In the genomic region with DNA sequence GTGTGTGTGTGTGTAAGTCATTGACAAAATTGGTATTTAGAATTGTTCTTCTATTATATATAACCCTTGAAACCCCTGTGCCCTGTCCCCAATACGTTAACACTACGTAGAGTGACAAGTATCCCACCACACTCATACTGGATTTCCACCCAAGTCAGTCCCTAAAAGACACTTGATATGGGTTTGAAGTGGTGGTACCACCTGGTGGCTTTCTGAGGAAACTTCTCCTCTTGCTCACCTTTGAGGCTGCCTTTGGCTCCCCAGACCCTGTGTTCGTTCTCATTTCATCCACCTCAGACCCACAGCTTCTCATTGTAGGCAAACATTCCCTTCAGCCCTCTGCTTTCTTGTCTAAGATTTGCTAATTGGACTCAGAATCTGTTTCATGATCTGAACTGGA, we compare ENCODE assay signal across 30 mouse cellular contexts.
DNase-seq lines count a peak whose midpoint lies in the region; ATAC-seq and TF ChIP-seq lines count a peak whose summit lies in the region.
"Had no signal": no experiment of that assay in that cellular context is flagged by ENCODE, and none has a peak within 500 bp of the region (broad histone marks: within the 10 kb centered on the region; RNA-seq: fewer than 3 reads in every experiment).

No protein-coding gene starts in this region.

- TF ChIP-seq EP300 in CH12.LX (IDR thresholded peaks at IDR 0.05; ENCODE audit: low read length): no peak

- peaks cover 5% of the 10 kb centered on the region for H3K79me2 ChIP-seq in CH12.LX (replicated peaks; ENCODE audit: control insufficient read depth, extremely low read depth, insufficient read depth, poor library complexity, severe bottlenecking)

- peaks cover 2 to 6% of the 10 kb centered on the region in 2 experiments for H3K36me3 ChIP-seq in CH12.LX (replicated peaks in 1 of 2; ENCODE audit: control insufficient read depth in 1 of 2, insufficient read depth in 1 of 2, low read length in 1 of 2)
- H3K36me3 ChIP-seq: embryonic facial prominence, embryonic 10.5 days; embryonic facial prominence, embryonic 15.5 days; forebrain, embryonic 12.5 days; heart, embryonic 13.5 days; kidney, embryonic 15.5 days; limb, embryonic 13.5 days; liver, embryonic 12.5 days; midbrain, embryonic 13.5 days had no signal

- in situ Hi-C loops in CH12.LX (cut with MboI; ENCODE audit: low pct_ligation_motif_present, low pct_unique_long_range_greater_than_20kb, low sequenced_read_pairs): loop anchor here (25.0 kb wide), 1 partner anchor 132 kb away; the partner anchor contains the start of gene Sh3kbp1

- H3K9me3 ChIP-seq in CH12.LX (replicated peaks; ENCODE audit: low read length): no peaks in the 10 kb centered on the region
- H3K9me3 ChIP-seq: embryonic facial prominence, embryonic 10.5 days; embryonic facial prominence, embryonic 15.5 days; forebrain, embryonic 12.5 days; heart, embryonic 13.5 days; kidney, embryonic 15.5 days; limb, embryonic 13.5 days; liver, embryonic 12.5 days; midbrain, embryonic 13.5 days had no signal

- no peaks in the 10 kb centered on the region for H3K27me3 ChIP-seq in CH12.LX (replicated peaks)
- H3K27me3 ChIP-seq: liver, embryonic 12.5 days had no signal

- H3K4me2 ChIP-seq in CH12.LX (ENCODE audit: insufficient read depth, low read depth, poor library complexity, severe bottlenecking): peak overlapping the region; percentile 89
- H3K4me2 ChIP-seq: embryonic facial prominence, embryonic 15.5 days; forebrain, embryonic 12.5 days; heart, embryonic 13.5 days; hindbrain, embryonic 14.5 days; kidney, embryonic 15.5 days; limb, embryonic 13.5 days; liver, embryonic 12.5 days; midbrain, embryonic 13.5 days had no signal

- TF ChIP-seq POLR2A in CH12.LX (IDR thresholded peaks at IDR 0.05; ENCODE audit: low read depth, low read length): no peak

- peak; percentile 49 for TF ChIP-seq RAD21 in CH12.LX (IDR thresholded peaks at IDR 0.05; ENCODE audit: low read depth, low read length)

- DNase-seq in A20 (ENCODE audit: low read depth, low spot score) (peak; percentile 36), CH12.LX (ENCODE audit: extremely low read depth) (peak; percentile 42)
- peak; percentile 46 for DNase-seq in thymus, postnatal 14 days
- no peak for DNase-seq in spleen, postnatal 4 days (ENCODE audit: low spot score in 2 of 2)
- no peak for DNase-seq in gastrocnemius, adult 18-20 months (ENCODE audit: low spot score)
- DNase-seq in heart, adult 8-10 months (ENCODE audit: low spot score): no peak
- DNase-seq: adrenal gland, adult 8-10 months; cerebellum, adult 2 months; cerebellum, postnatal 14 days; gastrocnemius, adult 2 months; gastrocnemius, postnatal 36 days; heart, adult 18-20 months; heart, postnatal 10 days; kidney, adult 18-20 months; kidney, postnatal 36 days; lung, adult 18-20 months; lung, postnatal 4 days; right cerebral cortex, postnatal 25 days had no signal

- peaks cover 19 to 74% of the 10 kb centered on the region in 2 experiments; a peak in 3 of 4 replicates for H3K4me1 ChIP-seq in CH12.LX (ENCODE audit: control insufficient read depth in 1 of 2, insufficient read depth in 2 of 2)
- H3K4me1 ChIP-seq: embryonic facial prominence, embryonic 15.5 days; kidney, embryonic 15.5 days; limb, embryonic 13.5 days; liver, embryonic 12.5 days; midbrain, embryonic 13.5 days had no signal

- H3K9ac ChIP-seq in CH12.LX (ENCODE audit: insufficient read depth, low read depth): no peak overlapping the region
- H3K9ac ChIP-seq: embryonic facial prominence, embryonic 15.5 days; forebrain, embryonic 12.5 days; heart, embryonic 13.5 days; hindbrain, embryonic 14.5 days; kidney, embryonic 15.5 days; limb, embryonic 13.5 days; liver, embryonic 12.5 days; midbrain, embryonic 13.5 days had no signal

- peak; percentile 50; the same call in 1 of the 2 replicates for ATAC-seq in megakaryocyte progenitor cell, adult 5-6 weeks (replicated peaks; ENCODE audit: poor library complexity)
- ATAC-seq: liver, embryonic 12.5 days; lung, postnatal 0 days; midbrain, embryonic 13.5 days had no signal

- dilution Hi-C loops in CH12.LX (cut with MboI; ENCODE audit: extremely low pct_ligation_motif_present, extremely low pct_unique_long_range_greater_than_20kb, low sequenced_read_pairs): no loop called here

- H3K27ac ChIP-seq in CH12.LX (ENCODE audit: insufficient read depth, low read depth): peak overlapping the region; percentile 64; the same call in 1 of the 2 replicates
- H3K27ac ChIP-seq: embryonic facial prominence, embryonic 10.5 days; embryonic facial prominence, embryonic 15.5 days; forebrain, embryonic 12.5 days; gastrocnemius, adult 2 months; heart, embryonic 13.5 days; hindbrain, embryonic 14.5 days; kidney, embryonic 15.5 days; layer of hippocampus, adult 2 months; limb, embryonic 13.5 days; liver, embryonic 12.5 days; midbrain, embryonic 13.5 days had no signal

- no peak overlapping the region for H3K4me3 ChIP-seq in CH12.LX (replicated peaks in 1 of 3; ENCODE audit: low read depth in 2 of 3, low read length in 2 of 3, poor library complexity in 1 of 3)
- H3K4me3 ChIP-seq: embryonic facial prominence, embryonic 10.5 days; embryonic facial prominence, embryonic 15.5 days; forebrain, embryonic 12.5 days; gastrocnemius, adult 2 months; heart, embryonic 13.5 days; kidney, embryonic 15.5 days; layer of hippocampus, adult 2 months; limb, embryonic 13.5 days; liver, embryonic 12.5 days; midbrain, embryonic 13.5 days had no signal

- TF ChIP-seq CTCF in CH12.LX (conservative IDR thresholded peaks at IDR 0.05 in 1 of 2, IDR thresholded peaks at IDR 0.05 in 1 of 2; ENCODE audit: low read depth in 2 of 2, low read length in 2 of 2): peak in 1 of 2 experiments; percentile 53; a peak in 2 of 4 replicates

TF ChIP-seq in CH12.LX, 34 proteins besides CTCF, POLR2A, EP300 and RAD21:
- TF ChIP-seq PAX5 (IDR thresholded peaks at IDR 0.05; ENCODE audit: low read length) (no peak), SMC3 (IDR thresholded peaks at IDR 0.05; ENCODE audit: low read depth, low read length) (peak; percentile 64)

Comparison
In these comparisons a context has a peak if more than half of its experiments do, and no peak if none do; other contexts are left out.
1. DNase-seq: peak in A20 (single experiment), CH12.LX (single experiment) and thymus, postnatal 14 days (single experiment); none in spleen, postnatal 4 days (0 of 2), gastrocnemius, adult 18-20 months (single experiment) and heart, adult 8-10 months (single experiment).